Mouse (Mus musculus) kidney, adult 2 months (tissue): ENCODE measurements around the gene Dcxr. TPM values are rescaled to one million over a fixed set of nuclear protein-coding genes. Genes with fewer than 3 reads are reported as not detected.

ENCODE experiments used
- DNase-seq: peaks from one replicate; pipeline ENCODE4 v3.0.0; 2021
- H3K27ac ChIP-seq: fragments of 200-500 bp; 2 replicates; pipeline ENCODE4 v1.5.1; 2012; ENCODE audit warnings: low read depth, low read length, control low read depth, inconsistent platforms; ENCODE audit not compliant: insufficient read depth
- H3K27me3 ChIP-seq: fragments of 200-500 bp; replicated peaks from 2 replicates; pipeline ENCODE4 v1.6.1; 2012; ENCODE audit warnings: mild to moderate bottlenecking, moderate library complexity, low read length, inconsistent platforms; ENCODE audit not compliant: control insufficient read depth, insufficient read depth
- H3K36me3 ChIP-seq: fragments of 200-500 bp; 2 replicates; pipeline ENCODE4 v1.6.1; 2012; ENCODE audit warnings: mild to moderate bottlenecking, moderate library complexity, low read length, inconsistent platforms; ENCODE audit not compliant: control insufficient read depth, insufficient read depth
- H3K4me1 ChIP-seq: fragments of 200-500 bp; 2 replicates; pipeline ENCODE4 v1.6.1; 2011; ENCODE audit warnings: low read length; ENCODE audit not compliant: control insufficient read depth, insufficient read depth
- H3K4me3 ChIP-seq: fragments of 200-500 bp; 2 replicates; pipeline ENCODE4 v1.5.1; 2011; ENCODE audit warnings: mild to moderate bottlenecking, low read depth, low read length, control low read depth; ENCODE audit not compliant: insufficient read depth
- CTCF ChIP-seq: fragments of 200-500 bp; conservative IDR thresholded peaks from 2 replicates; pipeline ENCODE4 v1.5.1; 2011; ENCODE audit warnings: low read depth, mild to moderate bottlenecking, control low read depth, low read length, moderate library complexity, mixed read lengths; ENCODE audit not compliant: insufficient read depth, insufficient read length
- POLR2A ChIP-seq: fragments of 200-500 bp; IDR thresholded peaks from one replicate; pipeline ENCODE4 v1.6.1; 2011; ENCODE audit warnings: low read depth, low read length, control low read depth
- WGBS: fragments of 180-500 bp; shearing (Covaris S2); methylation state at CpG from one replicate; pipeline ENCODE4 v1.1.7; 2018; 5-methylcytosine and 5-hydroxymethylcytosine counted together
- polyA plus RNA-seq: library from polyadenylated mRNA; depleted of rRNA; stranded (reverse); fragments of >200 nt; gene quantifications from 2 replicates; pipeline ENCODE4 v1.2.3, GENCODE M21; 2012

The Dcxr gene
- polyA plus RNA-seq, 1 experiment, result 910 TPM

- H3K27me3 ChIP-seq, result no peaks in the 10 kb centered on the region
- WGBS, result 46% methylated on average over 12 of the region's 12 CpGs
- H3K4me1 ChIP-seq, result peaks cover 5% of the 10 kb centered on the region; the same call in 1 of the 2 replicates
- no peak overlapping the region for H3K4me3 ChIP-seq
- peaks cover 2% of the 10 kb centered on the region; the same call in 1 of the 2 replicates for H3K36me3 ChIP-seq
- no peak overlapping the region for H3K27ac ChIP-seq
- no peak for TF ChIP-seq POLR2A
- TF ChIP-seq CTCF, result no peak
- DNase-seq, result no peak
Measured at GRCm38 (mm10) chr11:120727564-120727963, 483 bp upstream of the Dcxr start.

- H3K27ac ChIP-seq, result peak overlapping the region; percentile 88
Measured at GRCm38 (mm10) chr11:120726243-120727168, 575 bp downstream of the Dcxr start.

GRCm38 (mm10) chr11:120723509-120723908 is 3.6 kb downstream of the Dcxr start:
- Histone ChIP-seq H3K27ac (no peak overlapping the region), H3K27me3 (no peaks in the 10 kb centered on the region), H3K4me3 (no peak overlapping the region), H3K36me3 (peaks cover 2% of the 10 kb centered on the region; the same call in 1 of the 2 replicates), H3K4me1 (peaks cover 11% of the 10 kb centered on the region; the same call in 1 of the 2 replicates)
- TF ChIP-seq POLR2A (no peak), CTCF (no peak)
- WGBS, result 82% methylated on average over 7 of the region's 7 CpGs
- peak; percentile 29 for DNase-seq

More at GRCm38 (mm10) chr11:120726243-120727168, 575 bp downstream of the Dcxr start:
- peak; percentile 82 for DNase-seq
- TF ChIP-seq POLR2A, result no peak
- 0 out of 2 replicates have a peak, but pooled peaks have one; percentile 23 for TF ChIP-seq CTCF
- Histone ChIP-seq H3K4me3 (peak overlapping the region; percentile 71), H3K4me1 (peaks cover 11% of the 10 kb centered on the region; the same call in 1 of the 2 replicates), H3K36me3 (peaks cover 2% of the 10 kb centered on the region; the same call in 1 of the 2 replicates), H3K27me3 (no peaks in the 10 kb centered on the region)
- WGBS, result 13% methylated on average over 36 of the region's 36 CpGs

- H3K36me3 ChIP-seq, result peaks cover 2% of the 10 kb centered on the region; the same call in 1 of the 2 replicates
- H3K4me3 ChIP-seq, result no peak overlapping the region
- H3K27ac ChIP-seq, result no peak overlapping the region
- 67% methylated on average over 11 of the region's 11 CpGs for WGBS
- DNase-seq, result peak; percentile 81
- peaks cover 11% of the 10 kb centered on the region; the same call in 1 of the 2 replicates for H3K4me1 ChIP-seq
- H3K27me3 ChIP-seq, result no peaks in the 10 kb centered on the region
- TF ChIP-seq CTCF (no peak), POLR2A (peak; percentile 28)
Measured at GRCm38 (mm10) chr11:120722761-120723382, 4.2 kb downstream of the Dcxr start.

- Histone ChIP-seq H3K27me3 (no peaks in the 10 kb centered on the region), H3K4me1 (peaks cover 11% of the 10 kb centered on the region; the same call in 1 of the 2 replicates), H3K36me3 (peaks cover 2% of the 10 kb centered on the region; the same call in 1 of the 2 replicates), H3K27ac (no peak overlapping the region), H3K4me3 (peak overlapping the region; percentile 53)
- 22% methylated on average over 21 of the region's 21 CpGs for WGBS
- TF ChIP-seq CTCF (no peak), POLR2A (no peak)
- no peak for DNase-seq
Measured at GRCm38 (mm10) chr11:120722067-120722630, 4.9 kb downstream of the Dcxr start.

- Histone ChIP-seq H3K27ac (no peak within 1 kb of the TSS), H3K4me1 (peaks cover 11% of the 10 kb centered on the region; the same call in 1 of the 2 replicates), H3K27me3 (no peaks in the 10 kb centered on the region), H3K36me3 (peaks cover 2% of the 10 kb centered on the region; the same call in 1 of the 2 replicates), H3K4me3 (peak within 1 kb of the TSS; percentile 53)
- no peak for TF ChIP-seq POLR2A
- peak; percentile 63 for DNase-seq
- 1% methylated on average over 88 of the region's 90 CpGs for WGBS
Measured at GRCm38 (mm10) chr11:120721124-120722066, 5.7 kb downstream of the Dcxr start, which contains the start of gene Rac3. TSS of gene Rac3 (plus strand) at chr11:120721470.
